28 mouse cellular contexts compared by ENCODE assay signal in genomic region chrX:163302697-163303096, GRCm38 (mm10).
DNase-seq lines count a peak whose midpoint lies in the region; ATAC-seq and TF ChIP-seq lines count a peak whose summit lies in the region.
"Had no signal": no experiment of that assay in that cellular context is flagged by ENCODE, and none has a peak within 500 bp of the region (broad histone marks: within the 10 kb centered on the region; RNA-seq: fewer than 3 reads in every experiment).

No protein-coding gene starts in this region.

- no peaks in the 10 kb centered on the region for H3K36me3 ChIP-seq in CH12.LX (replicated peaks in 1 of 2; ENCODE audit: control insufficient read depth in 1 of 2, insufficient read depth in 1 of 2, low read length in 1 of 2)
- H3K36me3 ChIP-seq in midbrain, embryonic 16.5 days (ENCODE audit: control insufficient read depth, insufficient read depth, low read length): no peaks in the 10 kb centered on the region
- no peaks in the 10 kb centered on the region for H3K36me3 ChIP-seq in hindbrain, embryonic 11.5 days (ENCODE audit: control insufficient read depth, insufficient read depth, low read length)
- H3K36me3 ChIP-seq: forebrain, embryonic 10.5 days; G1E; heart, embryonic 12.5 days; heart, embryonic 15.5 days; hindbrain, embryonic 10.5 days had no signal

- H3K4me2 ChIP-seq in CH12.LX (ENCODE audit: insufficient read depth, low read depth, poor library complexity, severe bottlenecking): peak overlapping the region; percentile 21; the same call in 1 of the 2 replicates
- no peak overlapping the region for H3K4me2 ChIP-seq in midbrain, embryonic 16.5 days (ENCODE audit: low read length)
- H3K4me2 ChIP-seq in hindbrain, embryonic 11.5 days (replicated peaks; ENCODE audit: low read depth, low read length): no peak overlapping the region
- H3K4me2 ChIP-seq: forebrain, embryonic 13.5 days; heart, embryonic 12.5 days; heart, embryonic 15.5 days; hindbrain, embryonic 14.5 days had no signal

- dilution Hi-C loops in CH12.LX (cut with MboI; ENCODE audit: extremely low pct_ligation_motif_present, extremely low pct_unique_long_range_greater_than_20kb, low sequenced_read_pairs): no loop called here

- ATAC-seq in common myeloid progenitor, adult 5-6 weeks (replicated peaks; ENCODE audit: low read depth, poor library complexity, severe bottlenecking): peak; percentile 63
- ATAC-seq in megakaryocyte progenitor cell, adult 5-6 weeks (replicated peaks; ENCODE audit: poor library complexity): peak; percentile 64
- ATAC-seq in midbrain, embryonic 16.5 days: no peak
- ATAC-seq in hindbrain, embryonic 11.5 days (ENCODE audit: low FRiP score): no peak
- ATAC-seq: forebrain, embryonic 13.5 days; forebrain, embryonic 16.5 days; hindbrain, postnatal 0 days; inflammation-experienced regulatory T-cells, adult 6 months; Patski had no signal

- TF ChIP-seq CTCF in CH12.LX (conservative IDR thresholded peaks at IDR 0.05 in 1 of 2, IDR thresholded peaks at IDR 0.05 in 1 of 2; ENCODE audit: low read depth in 2 of 2, low read length in 2 of 2): no peak

- peak; percentile 28; the same call in 1 of the 2 replicates for TF ChIP-seq EP300 in CH12.LX (IDR thresholded peaks at IDR 0.05; ENCODE audit: low read length)

- H3K4me1 ChIP-seq in CH12.LX (ENCODE audit: control insufficient read depth in 1 of 2, insufficient read depth in 2 of 2): peaks cover 8 to 18% of the 10 kb centered on the region in 2 experiments; a peak in 2 of 4 replicates
- no peaks in the 10 kb centered on the region for H3K4me1 ChIP-seq in midbrain, embryonic 16.5 days (ENCODE audit: control insufficient read depth, insufficient read depth, low read length)
- H3K4me1 ChIP-seq in hindbrain, embryonic 11.5 days (replicated peaks; ENCODE audit: control insufficient read depth, insufficient read depth, low read length): no peaks in the 10 kb centered on the region
- H3K4me1 ChIP-seq: forebrain, embryonic 10.5 days; forebrain, embryonic 13.5 days; heart, embryonic 12.5 days; heart, embryonic 15.5 days; hindbrain, embryonic 10.5 days had no signal

- H3K79me2 ChIP-seq in CH12.LX (replicated peaks; ENCODE audit: control insufficient read depth, extremely low read depth, insufficient read depth, poor library complexity, severe bottlenecking): no peaks in the 10 kb centered on the region

- TF ChIP-seq POLR2A in CH12.LX (IDR thresholded peaks at IDR 0.05; ENCODE audit: low read depth, low read length): no peak

- H3K9me3 ChIP-seq in CH12.LX (replicated peaks; ENCODE audit: low read length): no peaks in the 10 kb centered on the region
- no peaks in the 10 kb centered on the region for H3K9me3 ChIP-seq in midbrain, embryonic 16.5 days (replicated peaks; ENCODE audit: control insufficient read depth, low read length, poor library complexity, severe bottlenecking)
- no peaks in the 10 kb centered on the region for H3K9me3 ChIP-seq in hindbrain, embryonic 11.5 days (ENCODE audit: control insufficient read depth, low read length)
- H3K9me3 ChIP-seq: forebrain, embryonic 10.5 days; forebrain, embryonic 13.5 days; G1E; heart, embryonic 12.5 days; heart, embryonic 15.5 days; hindbrain, embryonic 10.5 days had no signal

- WGBS in midbrain, embryonic 16.5 days: 83% methylated on average over 4 of the region's 4 CpGs
- 77% methylated on average over 4 of the region's 4 CpGs for WGBS in hindbrain, embryonic 11.5 days

- no peaks in the 10 kb centered on the region for H3K27me3 ChIP-seq in CH12.LX (replicated peaks)
- H3K27me3 ChIP-seq in midbrain, embryonic 16.5 days (ENCODE audit: control insufficient read depth, insufficient read depth, low read depth, low read length): no peaks in the 10 kb centered on the region
- H3K27me3 ChIP-seq in hindbrain, embryonic 11.5 days (ENCODE audit: control insufficient read depth, insufficient read depth, low read length): 0 out of 2 replicates have a peak, but pooled peaks cover 2% of the 10 kb centered on the region
- H3K27me3 ChIP-seq: forebrain, embryonic 13.5 days; heart, embryonic 12.5 days; heart, embryonic 15.5 days; Patski had no signal

- in situ Hi-C loops in CH12.LX (cut with MboI; ENCODE audit: low pct_ligation_motif_present, low pct_unique_long_range_greater_than_20kb, low sequenced_read_pairs): no loop called here

- no peak overlapping the region for H3K9ac ChIP-seq in CH12.LX (ENCODE audit: insufficient read depth, low read depth)
- H3K9ac ChIP-seq in midbrain, embryonic 16.5 days (ENCODE audit: low read depth, low read length): no peak overlapping the region
- no peak overlapping the region for H3K9ac ChIP-seq in hindbrain, embryonic 11.5 days (ENCODE audit: low read depth, low read length)
- H3K9ac ChIP-seq: forebrain, embryonic 13.5 days; heart, embryonic 12.5 days; heart, embryonic 15.5 days; hindbrain, embryonic 14.5 days had no signal

- no peak overlapping the region for H3K27ac ChIP-seq in CH12.LX (ENCODE audit: insufficient read depth, low read depth)
- no peak overlapping the region for H3K27ac ChIP-seq in midbrain, embryonic 16.5 days (ENCODE audit: low read length)
- no peak overlapping the region for H3K27ac ChIP-seq in hindbrain, embryonic 11.5 days (ENCODE audit: low read depth, low read length)
- H3K27ac ChIP-seq: forebrain, embryonic 10.5 days; forebrain, embryonic 13.5 days; heart, embryonic 15.5 days; hindbrain, embryonic 10.5 days; hindbrain, embryonic 14.5 days; hindbrain, postnatal 0 days had no signal

- peak; percentile 21 for DNase-seq in CH12.LX (ENCODE audit: extremely low read depth)
- DNase-seq in embryo, embryonic 10 days (ENCODE audit: low spot score): no peak
- no peak for DNase-seq in hindbrain, embryonic 11.5 days (ENCODE audit: low spot score)
- DNase-seq: adrenal gland, postnatal 10 days; adrenal gland, postnatal 36 days; cerebellum, adult 11 months; cerebellum, adult 2 months; cerebellum, adult 9-11 months; cerebellum, postnatal 25 days; gastrocnemius, postnatal 10 days; gastrocnemius, postnatal 36 days; heart, adult 11 months; heart, postnatal 10 days; heart, postnatal 36 days had no signal

- H3K4me3 ChIP-seq in CH12.LX (replicated peaks in 1 of 3; ENCODE audit: low read depth in 2 of 3, low read length in 2 of 3, poor library complexity in 1 of 3): no peak overlapping the region
- no peak overlapping the region for H3K4me3 ChIP-seq in midbrain, embryonic 16.5 days (ENCODE audit: low read depth, low read length)
- no peak overlapping the region for H3K4me3 ChIP-seq in hindbrain, embryonic 11.5 days (ENCODE audit: low read depth, low read length)
- H3K4me3 ChIP-seq: forebrain, embryonic 10.5 days; forebrain, embryonic 13.5 days; heart, embryonic 12.5 days; heart, embryonic 15.5 days; hindbrain, embryonic 10.5 days had no signal

- TF ChIP-seq RAD21 in CH12.LX (IDR thresholded peaks at IDR 0.05; ENCODE audit: low read depth, low read length): no peak

TF ChIP-seq in CH12.LX, 34 proteins besides CTCF, POLR2A, EP300 and RAD21:
- no peak for TF ChIP-seq GABPA (IDR thresholded peaks at IDR 0.05; ENCODE audit: insufficient replicate concordance, low read depth, low read length)
- TF ChIP-seq ZNF384 (IDR thresholded peaks at IDR 0.05; ENCODE audit: low read depth, low read length): peak; percentile 78

Comparison
In these comparisons a context has a peak if more than half of its experiments do, and no peak if none do; other contexts are left out.
1. ATAC-seq: peak in common myeloid progenitor, adult 5-6 weeks (single experiment) and megakaryocyte progenitor cell, adult 5-6 weeks (single experiment); none in midbrain, embryonic 16.5 days (single experiment) and hindbrain, embryonic 11.5 days (single experiment).